Mouse (Mus musculus): ENCODE measurements around the gene Sox5. TPM values are rescaled to one million over a fixed set of nuclear protein-coding genes. Genes with fewer than 3 reads are reported as not detected.

Sox5 gene
- total RNA-seq, 4 experiments from 2014 or later, result 11.7 to 35.6 (median 21.6) TPM

DNA sequence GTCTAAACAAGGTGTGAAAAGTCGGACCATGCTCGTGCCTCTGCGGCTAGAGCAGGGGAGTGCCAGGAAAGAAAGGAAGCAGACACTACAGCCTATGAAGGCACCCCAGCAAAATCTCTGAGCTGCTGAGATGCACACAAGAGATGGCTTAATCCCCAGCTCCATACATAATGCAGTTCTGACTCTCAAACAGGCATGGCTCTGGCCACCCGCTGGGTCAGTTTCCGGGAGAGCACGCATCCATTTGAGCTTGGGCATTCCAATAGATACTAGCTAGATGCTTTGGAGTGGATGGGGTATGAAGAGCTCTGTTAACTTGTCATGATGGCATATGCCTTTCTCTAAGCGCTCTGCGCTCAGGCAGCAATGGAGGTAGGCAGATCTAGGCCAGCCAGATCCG, 132.9 kb downstream of the Sox5 start:
- no peak for DNase-seq

DNA sequence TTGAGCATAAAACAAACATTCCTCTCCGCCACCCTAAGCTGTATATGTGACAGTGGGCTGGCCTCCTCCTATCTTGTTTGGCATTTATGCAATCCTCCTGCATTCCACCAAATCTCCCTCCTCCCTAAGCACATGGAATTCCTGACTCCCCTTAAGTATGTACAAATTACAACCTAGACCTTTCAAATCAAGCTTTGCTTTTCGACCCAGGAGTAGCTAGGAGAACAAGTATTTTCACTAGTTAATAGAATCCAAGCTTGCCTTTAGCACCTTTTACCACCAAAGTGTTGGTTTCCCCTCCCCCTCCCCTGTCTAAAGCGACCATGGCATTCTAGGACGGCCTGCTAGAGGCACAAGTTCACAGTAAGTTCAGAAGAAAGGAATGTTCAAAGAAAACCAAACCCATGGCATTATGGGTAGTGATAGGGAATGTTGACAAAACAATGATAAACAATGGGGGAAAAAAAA, 133.6 kb downstream of the Sox5 start:
- no peak for DNase-seq

DNA sequence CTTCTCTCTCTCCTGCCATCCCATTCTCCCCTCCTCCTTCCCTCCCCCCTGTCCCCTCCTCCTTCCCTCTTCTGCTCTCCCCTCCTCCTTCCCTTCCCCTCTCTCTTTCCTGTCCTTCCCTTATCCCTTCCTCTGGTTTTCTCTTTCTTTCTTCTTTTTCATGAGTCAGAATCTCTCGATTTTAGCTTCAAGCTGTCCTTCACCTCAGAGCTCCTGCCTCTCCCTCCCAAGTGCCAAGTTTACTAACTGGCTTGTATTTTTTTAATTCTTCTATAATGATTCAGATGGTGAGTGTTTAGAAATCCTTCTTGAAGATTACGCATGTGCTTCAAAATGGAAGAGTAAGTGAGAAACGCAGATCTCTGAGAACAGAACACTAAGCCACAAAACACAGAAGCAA, 135.4 kb downstream of the Sox5 start:
- no peak for DNase-seq

DNA sequence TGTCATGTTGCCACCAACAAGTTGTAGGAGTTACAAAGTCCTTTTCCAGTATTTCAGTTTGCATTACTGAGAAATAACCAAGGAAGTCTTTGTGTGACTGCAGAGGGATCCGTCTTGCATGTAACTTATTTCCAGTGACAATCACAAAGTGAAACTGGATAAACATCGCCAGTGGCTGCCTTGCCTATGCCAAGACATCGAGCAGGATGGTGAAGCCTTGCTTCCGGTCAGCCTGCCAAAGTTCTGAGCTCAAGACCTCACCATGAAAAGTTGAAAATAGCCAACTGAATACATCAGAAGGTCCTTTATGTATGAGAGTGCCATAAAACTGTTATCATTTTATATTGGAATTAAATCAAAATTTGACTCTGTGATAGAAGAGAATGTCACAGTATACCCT, 136.0 kb downstream of the Sox5 start:
- no peak for DNase-seq

DNA sequence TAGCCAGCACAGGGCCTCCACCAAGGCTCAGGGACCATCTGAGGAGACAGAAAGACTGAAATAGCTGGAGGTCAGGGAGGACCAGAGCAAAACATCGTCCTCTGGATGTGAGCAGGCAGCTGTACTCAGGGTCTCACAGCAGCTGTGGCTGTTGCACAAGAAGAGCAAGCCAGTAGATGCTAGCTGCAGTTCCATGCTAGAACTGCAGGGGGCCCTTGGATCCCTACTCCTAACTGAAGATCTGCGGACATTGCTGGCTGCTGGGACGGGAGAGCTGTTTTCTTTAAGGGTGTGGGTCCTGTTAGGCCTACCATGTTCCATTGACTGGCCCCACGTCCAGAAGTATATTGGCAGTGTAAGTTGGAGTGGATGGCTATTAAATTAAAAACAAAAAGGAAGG, 137.1 kb downstream of the Sox5 start:
- DNase-seq, result peak; percentile 31

DNA sequence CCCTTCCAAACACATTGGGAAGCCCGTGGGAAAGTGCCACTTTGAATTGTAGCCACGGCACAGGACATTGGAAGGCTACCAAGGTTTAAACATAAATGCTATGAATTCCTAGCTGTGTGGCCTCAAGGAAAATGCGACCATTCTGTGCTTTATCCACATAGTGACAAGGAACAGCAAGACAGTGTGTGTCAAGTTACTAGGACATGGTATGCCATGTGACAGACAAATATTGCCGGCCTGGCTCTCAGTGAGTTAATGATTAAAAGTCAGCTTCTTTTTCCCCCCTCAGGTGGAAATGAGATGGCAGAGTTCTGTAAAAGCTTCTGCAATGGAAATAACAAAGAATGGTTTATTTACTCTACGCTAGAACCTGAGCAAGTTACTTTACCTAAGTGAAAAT, 138.2 kb downstream of the Sox5 start:
- DNase-seq, result no peak

DNA sequence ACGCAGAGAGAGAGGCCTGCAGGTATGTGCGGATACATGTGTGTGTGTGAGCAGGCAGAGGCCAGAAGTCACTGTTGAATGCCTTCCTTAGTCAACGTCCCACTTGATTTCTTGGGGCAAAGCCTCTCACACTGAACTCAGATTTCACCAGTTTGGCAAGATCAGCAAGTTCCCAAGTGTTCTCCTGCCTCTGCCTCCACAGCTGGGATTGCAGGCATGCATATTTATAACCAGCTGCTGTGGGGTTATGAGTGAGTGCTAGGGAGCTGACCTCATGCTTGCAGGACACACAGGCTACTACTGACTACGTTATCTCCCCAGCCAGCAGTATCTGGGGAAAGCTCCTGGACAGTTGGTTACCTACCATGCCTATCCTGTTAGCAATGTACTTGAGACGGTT, 139.9 kb downstream of the Sox5 start:
- no peak for DNase-seq

DNA sequence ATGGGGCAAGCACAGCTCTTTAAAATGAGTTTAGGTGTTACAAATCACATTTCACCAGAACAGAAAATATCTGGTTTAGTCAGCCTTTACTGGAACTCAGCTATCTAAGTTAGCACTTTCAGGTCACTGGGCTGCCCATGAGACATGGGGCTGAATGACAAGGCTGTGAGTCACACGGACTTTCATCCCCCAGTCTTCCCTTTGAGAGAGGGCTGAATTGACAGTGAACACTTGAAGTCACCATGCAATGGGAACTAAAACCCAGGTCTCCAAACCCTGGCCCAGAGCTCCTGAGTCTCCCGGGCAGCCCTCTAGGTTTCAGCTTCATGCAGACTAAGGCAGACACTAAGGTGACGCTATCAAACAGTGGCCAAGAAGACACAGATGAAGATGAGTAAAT, 141.2 kb downstream of the Sox5 start:
- DNase-seq, result peak; percentile 23

DNA sequence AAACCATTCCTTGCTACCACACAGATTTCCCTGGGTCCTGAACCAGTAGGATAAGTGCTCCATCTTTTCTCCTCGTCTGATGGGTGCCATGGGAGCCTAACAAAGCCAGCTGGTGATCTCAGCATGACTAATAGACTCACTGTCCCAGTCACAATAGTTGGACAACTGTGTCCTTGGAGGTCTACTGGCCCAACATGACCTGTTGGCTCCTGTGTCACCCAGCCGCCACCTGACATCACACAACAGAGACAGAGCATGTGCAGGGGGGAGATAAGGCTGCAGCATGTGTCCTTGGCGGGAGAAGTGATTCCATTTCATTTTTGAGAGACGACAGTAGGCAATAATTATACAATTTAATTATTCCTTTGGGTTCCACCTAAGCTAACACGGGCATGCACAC, 143.2 kb downstream of the Sox5 start:
- DNase-seq, result peak; percentile 67

DNA sequence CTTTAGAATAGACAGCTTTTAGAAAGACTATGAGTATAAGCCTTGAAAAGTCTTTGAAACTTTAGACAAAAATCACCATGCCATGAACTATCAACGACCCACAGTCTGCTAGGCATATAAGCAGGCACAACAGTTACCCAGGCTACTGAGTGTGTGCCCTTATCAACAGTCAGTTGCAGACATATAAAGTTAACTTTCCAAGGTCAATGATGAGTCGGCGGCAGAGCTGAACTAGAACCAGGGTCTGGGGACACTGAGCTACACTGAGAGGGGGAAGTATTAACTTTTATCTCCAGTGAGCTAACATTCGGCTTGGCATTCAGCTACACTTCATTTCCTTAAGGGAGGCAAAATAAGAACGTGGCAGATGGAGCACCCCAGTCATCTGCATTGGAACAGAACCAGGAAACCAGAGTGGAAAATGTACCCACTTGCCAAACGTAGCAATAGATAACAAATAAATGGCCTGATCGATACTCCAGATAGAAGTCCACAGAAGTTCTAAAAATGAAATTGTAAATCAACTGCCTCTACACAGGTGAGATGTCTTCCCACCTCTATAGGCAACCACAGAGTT, 154.2 kb downstream of the Sox5 start:
- DNase-seq, result no peak

DNA sequence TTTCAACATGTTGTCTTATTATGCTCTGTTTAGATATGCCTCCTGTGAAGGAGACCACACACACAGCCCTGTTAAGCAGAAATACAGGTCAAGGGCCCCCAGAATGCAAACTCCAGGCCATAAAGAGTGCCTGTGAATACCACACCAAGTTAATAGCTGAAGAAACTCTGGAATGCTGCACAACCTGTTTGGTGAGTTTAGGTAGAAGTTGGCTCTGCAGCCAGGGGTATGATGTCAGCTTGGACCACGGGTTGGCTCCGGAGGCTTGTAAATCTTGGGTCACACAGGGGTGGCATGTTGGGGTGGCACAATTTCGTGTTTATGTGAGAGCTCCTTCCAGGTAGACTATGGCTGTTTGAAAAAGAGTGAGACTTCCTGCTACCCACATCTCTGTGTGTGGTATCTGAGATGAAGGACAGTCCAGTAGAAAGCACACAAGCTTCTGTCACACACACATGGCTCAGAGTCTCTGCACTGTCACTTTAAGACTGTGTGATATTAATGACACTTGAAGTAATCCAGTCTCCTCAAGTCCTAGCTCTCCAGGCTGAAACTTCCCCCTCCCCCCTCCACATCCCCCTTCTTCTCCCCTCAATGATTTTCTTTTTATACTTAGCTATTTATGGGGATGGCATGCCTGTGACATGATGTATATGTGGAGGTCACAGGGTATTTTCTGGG, 160.5 kb downstream of the Sox5 start:
- DNase-seq, result no peak

DNA sequence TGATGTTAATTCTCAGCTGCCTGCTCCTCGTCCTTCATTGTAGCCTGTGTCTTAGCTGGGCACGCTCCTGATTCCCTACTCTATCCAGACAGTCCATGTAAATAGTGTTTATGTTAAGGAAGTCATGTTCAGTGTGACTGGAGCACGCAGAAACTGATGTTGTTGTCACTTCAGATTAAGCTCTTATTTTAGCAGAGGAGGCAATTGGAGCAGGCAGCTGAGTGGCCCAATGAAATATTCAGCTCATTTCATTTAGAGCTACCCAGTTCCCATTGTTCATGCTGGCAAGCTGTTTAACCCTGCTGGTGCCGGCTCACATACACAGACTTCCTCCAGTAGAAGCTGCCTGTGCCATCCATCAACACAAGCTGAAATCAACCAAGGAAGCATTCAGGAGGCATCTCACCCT, 170.4 kb downstream of the Sox5 start:
- no peak for DNase-seq

DNA sequence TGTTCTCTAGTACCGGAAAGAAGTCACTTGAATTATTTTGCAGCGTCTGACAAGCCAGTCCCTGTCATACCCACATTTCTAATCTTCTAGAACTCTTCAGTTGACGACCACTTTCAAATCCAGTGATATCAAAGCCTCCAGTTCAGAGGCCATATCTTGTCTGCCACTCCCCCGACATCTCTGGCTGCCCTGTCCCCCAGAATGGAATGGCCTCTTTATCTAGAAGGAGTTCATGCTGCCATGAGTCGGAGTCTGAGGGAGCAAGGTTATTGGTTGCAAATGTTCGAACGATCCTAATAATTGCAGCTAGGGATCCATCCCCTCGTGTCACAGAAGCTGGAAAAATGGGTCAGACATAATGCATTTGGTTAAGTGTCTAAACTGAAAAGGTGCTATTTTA, 170.9 kb downstream of the Sox5 start:
- no peak for DNase-seq

DNA sequence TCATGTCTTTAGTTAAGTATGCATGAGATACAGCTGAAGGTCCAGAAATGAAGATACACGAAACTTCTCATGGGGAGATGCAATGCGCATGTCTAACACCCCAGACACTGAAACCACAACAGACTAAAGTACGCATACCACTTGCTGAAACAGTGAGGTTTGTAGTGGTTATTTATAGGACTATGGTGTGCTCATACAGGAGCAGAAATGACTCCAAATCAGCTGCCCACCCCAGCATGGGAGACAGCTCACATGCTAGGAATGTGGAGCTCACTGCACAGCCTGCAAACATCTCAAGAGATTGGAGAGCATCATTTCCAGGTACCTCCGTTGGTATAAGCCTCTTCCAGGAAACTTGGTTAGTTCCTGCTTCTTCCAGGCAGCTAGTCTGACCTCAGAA, 178.9 kb downstream of the Sox5 start:
- DNase-seq, result no peak

DNA sequence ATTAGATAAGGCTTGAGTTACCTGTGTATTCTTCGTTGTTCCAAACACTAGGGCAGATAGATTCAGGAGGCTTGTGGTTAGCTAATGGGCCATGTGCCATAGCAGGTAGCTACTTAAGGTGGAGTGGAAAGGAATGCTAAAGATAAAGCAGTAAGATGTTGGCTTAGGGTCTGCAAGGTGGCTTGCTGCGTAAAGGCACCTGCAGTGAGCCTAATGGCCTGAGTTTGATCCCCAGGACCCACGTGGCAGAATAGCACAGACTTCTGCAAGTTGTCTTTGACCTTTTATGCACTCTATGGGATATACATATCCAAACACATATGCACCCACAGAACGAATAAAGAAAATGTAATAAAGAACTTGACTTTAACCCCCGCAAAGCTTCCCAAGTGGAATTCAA, 181.4 kb downstream of the Sox5 start:
- DNase-seq, result no peak

DNA sequence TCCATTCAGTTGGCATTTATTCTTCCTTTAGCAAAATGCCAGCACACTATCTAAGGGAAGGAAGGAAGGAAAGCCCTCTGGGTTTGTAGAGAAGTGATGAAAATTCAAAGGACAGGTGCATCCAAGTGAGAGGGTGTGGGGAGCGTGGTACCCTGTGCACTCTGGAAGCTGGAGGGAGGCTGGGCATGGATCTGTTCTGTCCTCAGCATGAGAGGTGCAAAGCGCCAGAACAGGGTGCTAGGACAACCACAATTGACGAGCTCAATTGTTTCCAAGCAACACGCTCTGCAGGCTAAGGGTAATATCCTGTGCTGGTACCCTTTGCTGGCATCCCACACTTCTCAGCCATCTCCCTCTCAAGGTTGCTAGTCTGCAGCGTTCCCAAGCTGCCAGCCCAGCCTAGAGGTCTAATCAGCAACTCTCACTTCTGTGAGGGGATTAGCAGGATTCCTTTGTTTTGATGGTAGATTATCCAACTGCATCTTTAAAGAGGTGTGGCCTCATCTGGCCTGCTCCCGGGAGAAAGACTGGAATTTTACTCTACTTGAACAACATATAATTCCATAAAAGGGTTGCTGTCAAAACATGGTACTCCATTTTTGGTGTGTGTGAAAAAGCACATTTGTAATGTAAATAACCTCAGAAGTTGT, 183.3 kb downstream of the Sox5 start:
- DNase-seq, result no peak

DNA sequence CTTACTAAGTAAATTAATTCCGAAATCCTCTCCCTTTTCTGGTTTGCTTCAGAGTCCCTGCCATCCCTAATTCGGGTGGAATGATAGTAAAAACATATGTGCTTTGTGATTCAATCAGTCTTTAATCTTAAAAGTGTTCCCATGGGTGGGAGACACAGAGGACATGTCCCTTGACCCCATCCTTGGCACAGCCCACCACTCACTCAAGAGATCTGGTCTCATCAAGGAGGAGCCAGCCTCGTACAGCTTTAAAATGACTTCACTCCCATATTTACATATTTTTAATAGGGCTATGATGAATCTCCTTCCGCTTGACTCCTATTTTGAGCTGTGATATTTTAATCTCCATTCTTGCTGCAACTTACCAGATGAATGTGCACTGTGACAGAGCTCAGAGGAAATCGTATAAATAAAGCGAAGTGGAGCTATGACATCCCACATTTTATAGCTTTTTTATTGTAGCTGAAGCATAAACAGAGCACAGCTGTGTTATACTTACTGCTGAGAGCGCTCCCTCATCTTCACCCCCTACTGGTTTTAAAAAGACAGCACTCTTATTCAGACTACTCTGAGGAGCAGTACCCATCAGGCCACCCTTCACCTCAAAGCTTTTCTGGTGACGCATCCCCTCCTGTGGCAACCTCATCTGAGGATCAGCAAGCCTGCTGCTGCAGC, 185.1 kb downstream of the Sox5 start:
- DNase-seq, result no peak

DNA sequence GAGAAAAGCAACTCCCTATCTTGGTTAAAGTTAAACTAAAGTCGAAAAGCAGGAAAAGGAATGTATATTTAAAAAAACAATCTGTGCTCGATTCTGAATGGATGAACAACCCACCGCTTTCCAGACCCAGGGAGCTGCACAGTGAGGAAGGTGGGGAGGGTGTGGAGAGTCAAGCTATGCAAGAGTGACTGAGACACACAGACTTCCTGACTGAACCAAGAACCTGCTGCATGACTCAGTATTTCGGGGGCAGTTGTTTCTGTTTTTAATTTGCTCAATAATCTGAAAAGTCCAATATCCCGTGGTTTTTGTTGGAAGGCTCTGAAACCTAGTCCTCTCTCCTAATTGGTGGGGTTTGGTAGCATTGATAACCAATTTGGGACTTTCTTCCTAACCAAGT, 196.9 kb downstream of the Sox5 start:
- no peak for DNase-seq

DNA sequence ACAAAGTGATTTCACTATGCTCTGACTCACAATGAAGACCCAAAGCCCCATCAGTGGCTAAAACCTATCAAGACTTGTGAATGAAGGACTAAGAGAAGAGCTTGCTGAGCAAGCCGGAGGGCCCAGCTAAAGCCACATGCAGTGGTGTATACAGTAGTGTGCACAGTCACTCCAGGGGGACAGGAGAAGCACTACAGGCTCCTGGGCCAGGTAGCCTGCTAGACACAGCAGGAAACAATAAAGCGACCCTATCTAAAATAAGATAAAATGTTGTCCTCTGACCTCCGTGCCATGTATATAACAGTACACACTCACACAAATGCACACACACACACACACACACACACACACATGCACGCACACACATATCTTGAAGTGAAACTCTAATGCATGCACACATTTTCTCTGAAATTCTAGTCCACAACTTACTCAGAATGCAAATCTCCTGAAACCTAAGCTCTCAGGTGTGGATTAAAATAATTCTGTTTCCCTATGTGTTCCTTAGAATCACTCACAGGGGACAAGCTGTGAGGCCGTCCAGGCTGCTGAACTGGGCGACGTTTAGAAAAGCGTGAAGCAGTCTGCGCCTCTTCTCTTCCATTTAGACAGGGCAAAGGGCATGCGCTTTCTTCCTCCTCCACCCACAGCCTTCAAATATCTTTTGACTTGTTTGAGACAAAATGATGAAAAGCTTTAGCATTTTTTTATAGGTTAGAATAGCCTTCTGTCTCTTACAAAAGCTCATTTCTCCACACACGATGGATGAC, 197.5 kb downstream of the Sox5 start:
- DNase-seq, result no peak

DNA sequence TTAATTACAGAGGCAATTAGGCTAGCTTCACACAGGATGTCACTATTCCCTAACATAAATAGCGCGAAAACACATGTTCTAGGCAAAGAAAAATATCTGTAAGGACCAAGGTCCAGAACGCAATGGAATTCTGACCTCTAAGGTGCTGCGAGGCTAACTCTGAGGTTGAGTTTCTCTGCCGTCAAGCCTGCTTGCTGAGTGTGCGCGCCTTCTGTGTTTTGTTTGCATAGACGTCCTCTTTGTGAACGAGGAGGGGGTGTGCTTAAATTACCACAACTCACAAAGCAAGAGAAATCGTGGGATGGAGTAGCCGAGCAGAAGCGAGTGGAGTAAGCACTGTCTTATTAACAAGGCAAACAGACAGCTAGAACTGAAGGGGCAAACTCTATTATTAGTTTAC, 202.5 kb downstream of the Sox5 start:
- no peak for DNase-seq

DNA sequence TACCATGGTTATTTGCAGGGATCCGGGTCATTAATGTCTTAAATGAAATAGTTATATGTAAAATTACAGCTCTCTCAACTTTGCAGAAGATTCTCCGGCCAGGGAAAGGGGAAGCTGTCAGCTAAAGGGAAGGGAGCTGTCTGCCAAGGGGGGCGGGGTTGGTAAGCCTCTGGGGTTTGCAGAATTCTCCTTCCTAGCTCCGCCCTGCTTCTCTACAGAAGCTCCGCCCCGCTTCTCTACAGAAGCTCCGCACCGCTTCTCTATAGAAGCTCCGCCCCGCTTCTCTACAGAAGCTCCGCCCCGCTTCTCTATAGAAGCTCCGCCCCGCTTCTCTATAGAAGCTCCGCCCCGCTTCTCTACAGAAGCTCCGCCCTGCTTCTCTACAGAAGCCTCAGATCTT, 210.9 kb downstream of the Sox5 start:
- DNase-seq, result no peak

DNA sequence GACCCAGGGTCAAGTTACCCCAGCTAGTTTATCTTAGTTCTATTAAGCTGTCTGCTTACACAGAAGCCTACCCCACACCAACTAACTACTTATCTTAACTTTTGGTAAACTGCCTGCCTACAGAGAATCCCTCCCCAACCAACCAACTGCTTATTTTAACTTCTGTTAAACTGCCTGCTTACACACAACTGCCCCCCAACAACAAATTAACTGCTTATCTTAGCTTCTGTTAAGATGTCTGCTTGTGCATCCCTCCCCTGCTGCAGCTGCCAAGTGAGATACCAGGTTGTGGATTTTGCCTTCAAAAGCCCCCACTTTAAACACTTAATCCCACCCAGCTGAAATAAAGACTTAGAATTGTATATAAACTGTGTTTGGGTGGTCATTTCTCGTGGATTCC, 215.9 kb downstream of the Sox5 start:
- no peak for DNase-seq

DNA sequence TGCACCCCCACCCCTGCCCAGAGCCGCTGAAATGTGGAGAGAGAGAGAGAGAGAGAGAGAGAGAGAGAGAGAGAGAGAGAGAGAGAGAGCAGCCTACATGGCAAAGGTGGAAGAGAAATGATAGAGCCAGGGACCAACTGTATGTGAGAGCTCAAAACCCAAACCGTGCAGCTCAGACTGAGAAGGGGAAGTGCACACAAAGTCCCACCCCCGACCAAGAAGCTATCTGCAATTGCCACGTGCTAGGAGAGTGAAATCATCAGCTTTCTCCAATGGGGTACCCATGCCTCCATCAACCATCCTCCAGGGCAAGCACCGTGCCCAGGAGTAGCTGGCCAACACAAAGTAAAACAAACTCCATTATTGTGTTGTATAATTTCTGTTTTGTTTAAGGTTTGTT, 220.1 kb downstream of the Sox5 start:
- no peak for DNase-seq
